Mouse (Mus musculus): ENCODE measurements around the gene Olfr251. TPM values are rescaled to one million over a fixed set of nuclear protein-coding genes. Genes with fewer than 3 reads are reported as not detected.
"Not testable (repeated sequence)": the region's sequence is repeated elsewhere in the genome, so short reads cannot be mapped to it uniquely, and the experiment has no call there.

Gene Olfr251
- not detected in 2 replicates for polyA plus RNA-seq (2015; fragmentation: Nextera tagmentation; extraction: Ambion mirVana)

- Histone ChIP-seq H3K36me3 (ENCODE audit: control insufficient read depth, insufficient read depth) (no peaks in the 10 kb centered on the region), H3K9ac (ENCODE audit: low read depth, low read length) (no peak within 1 kb of the TSS), H3K4me2 (ENCODE audit: low read depth, low read length) (no peak within 1 kb of the TSS), H3K4me3 (ENCODE audit: low read depth, low read length) (no peak within 1 kb of the TSS), H3K9me3 (replicated peaks; ENCODE audit: control insufficient read depth, low read length) (no peaks in the 10 kb centered on the region), H3K4me1 (ENCODE audit: control insufficient read depth, low read depth, low read length) (no peaks in the 10 kb centered on the region), H3K27me3 (ENCODE audit: control insufficient read depth, insufficient read depth, low read depth, low read length) (no peaks in the 10 kb centered on the region), H3K27ac (ENCODE audit: low read length) (no peak within 1 kb of the TSS)
- WGBS (ENCODE audit: insufficient replicate concordance): 36% methylated on average over 2 of the region's 2 CpGs
- ATAC-seq (ENCODE audit: low read depth): no peak
These were observed at the start of gene Olfr251 for GRCm38 (mm10) chr9:38376786-38377185. Olfr251 (plus strand) TSS chr9:38377086.

- no peak within 1 kb of the TSS for H3K9ac ChIP-seq (ENCODE audit: low read depth, low read length)
- H3K4me2 ChIP-seq (ENCODE audit: low read depth, low read length): no peak within 1 kb of the TSS
- H3K4me3 ChIP-seq (ENCODE audit: low read depth, low read length): no peak within 1 kb of the TSS
- H3K27me3 ChIP-seq (ENCODE audit: control insufficient read depth, insufficient read depth, low read depth, low read length): no peaks in the 10 kb centered on the region
- H3K9me3 ChIP-seq (replicated peaks; ENCODE audit: control insufficient read depth, low read length): no peaks in the 10 kb centered on the region
- ATAC-seq (ENCODE audit: low read depth): no peak
- no peak within 1 kb of the TSS for H3K27ac ChIP-seq (ENCODE audit: low read length)
- no peaks in the 10 kb centered on the region for H3K4me1 ChIP-seq (ENCODE audit: control insufficient read depth, low read depth, low read length)
- WGBS (ENCODE audit: insufficient replicate concordance): 47% methylated on average over 3 of the region's 3 CpGs
- H3K36me3 ChIP-seq (ENCODE audit: control insufficient read depth, insufficient read depth): no peaks in the 10 kb centered on the region
These were observed 48.1 kb upstream of the Olfr251 start, which contains the start of gene Olfr25 for GRCm38 (mm10) chr9:38328760-38329159. Olfr25 (plus strand) TSS chr9:38329060.

- H3K4me2 ChIP-seq (ENCODE audit: low read depth, low read length): no peak within 1 kb of the TSS
- no peaks in the 10 kb centered on the region for H3K4me1 ChIP-seq (ENCODE audit: control insufficient read depth, low read depth, low read length)
- no peaks in the 10 kb centered on the region for H3K27me3 ChIP-seq (ENCODE audit: control insufficient read depth, insufficient read depth, low read depth, low read length)
- no peaks in the 10 kb centered on the region for H3K9me3 ChIP-seq (replicated peaks; ENCODE audit: control insufficient read depth, low read length)
- H3K4me3 ChIP-seq (ENCODE audit: low read depth, low read length): no peak within 1 kb of the TSS
- H3K9ac ChIP-seq (ENCODE audit: low read depth, low read length): no peak within 1 kb of the TSS
- no peaks in the 10 kb centered on the region for H3K36me3 ChIP-seq (ENCODE audit: control insufficient read depth, insufficient read depth)
- WGBS (ENCODE audit: insufficient replicate concordance): 87% methylated on average over 4 of the region's 4 CpGs
- no peak within 1 kb of the TSS for H3K27ac ChIP-seq (ENCODE audit: low read length)
- no peak for ATAC-seq (ENCODE audit: low read depth)
These were observed 28.8 kb upstream of the Olfr251 start, which contains the start of gene Olfr898 for GRCm38 (mm10) chr9:38348111-38348510. Olfr898 (plus strand) TSS chr9:38348411.

DNA sequence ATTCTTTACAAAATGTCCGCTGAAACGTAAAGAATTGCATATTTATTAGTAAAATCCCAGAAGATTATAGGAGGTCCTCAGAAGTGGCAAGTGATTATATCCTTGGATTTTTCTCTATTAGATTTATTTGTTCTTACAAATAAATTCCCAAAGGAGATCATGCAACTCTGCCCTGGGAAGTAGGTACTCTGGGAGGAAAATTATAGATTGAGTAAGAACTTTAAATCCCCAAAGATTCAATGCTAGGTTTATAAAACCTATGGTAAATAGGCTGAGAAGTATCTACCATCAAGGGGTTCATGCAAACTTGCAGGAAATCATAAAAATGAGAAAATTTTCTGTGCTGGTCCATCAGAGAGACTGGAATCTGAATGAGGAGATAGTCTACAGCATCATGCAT lies 10.3 kb upstream of the Olfr251 start, which contains the start of gene Olfr250:
TSS of gene Olfr250 (plus strand) at position 301 of the 400 bp plus-strand sequence.
- 80% methylated on average over 2 of the region's 2 CpGs for WGBS (ENCODE audit: insufficient replicate concordance)
- Histone ChIP-seq H3K9me3 (replicated peaks; ENCODE audit: control insufficient read depth, low read length) (no peaks in the 10 kb centered on the region), H3K4me2 (ENCODE audit: low read depth, low read length) (no peak within 1 kb of the TSS)

DNA sequence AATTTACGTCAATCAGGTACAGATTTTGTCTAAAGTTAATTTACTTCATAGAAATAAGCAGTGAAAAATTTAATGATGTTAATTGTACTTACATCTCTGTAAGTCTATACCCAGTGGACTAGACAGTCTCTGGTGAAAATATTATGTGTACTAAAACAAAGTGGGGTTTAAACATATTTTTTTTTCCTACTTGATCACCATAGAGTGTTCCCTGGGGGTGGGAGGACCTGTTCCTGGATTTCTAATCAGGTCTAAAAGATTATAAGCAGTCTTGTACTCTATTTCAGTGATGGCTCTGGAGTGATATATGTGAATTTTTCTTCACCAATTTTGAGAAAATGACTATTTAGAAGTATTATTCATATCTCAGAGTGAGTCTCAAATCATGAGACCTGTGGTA lies 24.5 kb downstream of the Olfr251 start, which contains the start of gene Olfr147:
TSS of gene Olfr147 (plus strand) at position 301 of the 400 bp plus-strand sequence.
- H3K4me3 ChIP-seq (ENCODE audit: low read depth, low read length): no peak within 1 kb of the TSS
- no peaks in the 10 kb centered on the region for H3K36me3 ChIP-seq (ENCODE audit: control insufficient read depth, insufficient read depth)
- H3K9ac ChIP-seq (ENCODE audit: low read depth, low read length): no peak within 1 kb of the TSS
- 56% methylated on average over 1 of the region's 1 CpGs for WGBS (ENCODE audit: insufficient replicate concordance)
- ATAC-seq (ENCODE audit: low read depth): no peak
- no peaks in the 10 kb centered on the region for H3K4me1 ChIP-seq (ENCODE audit: control insufficient read depth, low read depth, low read length)
- no peaks in the 10 kb centered on the region for H3K27me3 ChIP-seq (ENCODE audit: control insufficient read depth, insufficient read depth, low read depth, low read length)
- no peaks in the 10 kb centered on the region for H3K9me3 ChIP-seq (replicated peaks; ENCODE audit: control insufficient read depth, low read length)
- H3K27ac ChIP-seq (ENCODE audit: low read length): no peak within 1 kb of the TSS
- no peak within 1 kb of the TSS for H3K4me2 ChIP-seq (ENCODE audit: low read depth, low read length)

More for the DNA sequence above, 10.3 kb upstream of the Olfr251 start, which contains the start of gene Olfr250:
- no peaks in the 10 kb centered on the region for H3K36me3 ChIP-seq (ENCODE audit: control insufficient read depth, insufficient read depth)
- no peaks in the 10 kb centered on the region for H3K27me3 ChIP-seq (ENCODE audit: control insufficient read depth, insufficient read depth, low read depth, low read length)
- no peak within 1 kb of the TSS for H3K4me3 ChIP-seq (ENCODE audit: low read depth, low read length)
- H3K27ac ChIP-seq (ENCODE audit: low read length): no peak within 1 kb of the TSS
- ATAC-seq (ENCODE audit: low read depth): no peak
- H3K4me1 ChIP-seq (ENCODE audit: control insufficient read depth, low read depth, low read length): no peaks in the 10 kb centered on the region
- H3K9ac ChIP-seq (ENCODE audit: low read depth, low read length): no peak within 1 kb of the TSS

- not testable (repeated sequence) for H3K4me3 ChIP-seq (ENCODE audit: low read depth, low read length); H3K4me2 ChIP-seq (ENCODE audit: low read depth, low read length); ATAC-seq (ENCODE audit: low read depth); H3K4me1 ChIP-seq (ENCODE audit: control insufficient read depth, low read depth, low read length); H3K9ac ChIP-seq (ENCODE audit: low read depth, low read length); H3K9me3 ChIP-seq (replicated peaks; ENCODE audit: control insufficient read depth, low read length); H3K27me3 ChIP-seq (ENCODE audit: control insufficient read depth, insufficient read depth, low read depth, low read length); H3K27ac ChIP-seq (ENCODE audit: low read length); H3K36me3 ChIP-seq (ENCODE audit: control insufficient read depth, insufficient read depth)
- WGBS (ENCODE audit: insufficient replicate concordance): 70% methylated on average over 3 of the region's 3 CpGs
These were observed 30.6 kb downstream of the Olfr251 start for GRCm38 (mm10) chr9:38407502-38407901.

DNA sequence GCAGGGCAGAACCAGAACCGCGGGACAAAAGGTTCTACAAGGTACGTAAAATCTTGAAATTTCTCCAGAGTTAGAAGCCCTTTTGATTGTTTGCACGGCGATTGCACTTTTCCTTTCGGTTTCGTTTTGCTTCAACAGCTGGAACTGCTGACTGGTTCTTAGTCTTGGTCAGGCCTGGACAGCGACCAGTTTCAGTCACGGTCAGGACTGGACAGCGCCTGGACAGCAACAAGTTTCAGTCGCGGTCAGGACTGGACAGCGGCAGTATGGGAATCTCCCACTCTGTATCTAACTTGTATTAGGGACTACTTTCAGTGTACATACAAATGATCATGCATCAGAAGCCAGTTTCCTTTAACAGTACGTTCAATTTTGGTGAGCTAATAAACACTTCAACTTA lies 36.6 kb downstream of the Olfr251 start:
- not testable (repeated sequence) for H3K9me3 ChIP-seq (replicated peaks; ENCODE audit: control insufficient read depth, low read length); H3K36me3 ChIP-seq (ENCODE audit: control insufficient read depth, insufficient read depth); H3K9ac ChIP-seq (ENCODE audit: low read depth, low read length); H3K4me1 ChIP-seq (ENCODE audit: control insufficient read depth, low read depth, low read length); ATAC-seq (ENCODE audit: low read depth); H3K27ac ChIP-seq (ENCODE audit: low read length); H3K4me3 ChIP-seq (ENCODE audit: low read depth, low read length); H3K27me3 ChIP-seq (ENCODE audit: control insufficient read depth, insufficient read depth, low read depth, low read length); H3K4me2 ChIP-seq (ENCODE audit: low read depth, low read length)
- 81% methylated on average over 14 of the region's 14 CpGs for WGBS (ENCODE audit: insufficient replicate concordance)

DNA sequence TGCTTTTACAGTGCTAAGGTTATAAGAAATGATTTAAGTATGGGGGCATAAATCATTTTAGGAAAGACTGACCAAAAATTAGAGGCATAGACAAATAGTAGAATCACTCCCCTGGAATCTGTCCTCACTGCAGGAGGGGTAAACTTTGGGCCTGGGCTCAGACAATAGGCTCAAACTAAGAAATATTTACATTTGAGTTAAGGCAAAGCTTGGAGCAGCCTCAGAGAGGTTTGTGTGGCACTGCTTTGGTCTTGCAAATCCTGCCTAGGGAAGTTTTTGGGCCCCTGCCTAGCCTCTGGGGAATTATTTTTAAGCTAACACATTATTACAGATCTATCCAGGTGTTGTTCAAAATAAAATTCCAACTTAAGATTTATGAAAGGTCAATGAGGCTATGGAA lies 46.9 kb downstream of the Olfr251 start:
- ATAC-seq (ENCODE audit: low read depth): no peak
- Histone ChIP-seq H3K4me1 (ENCODE audit: control insufficient read depth, low read depth, low read length) (no peaks in the 10 kb centered on the region), H3K27ac (ENCODE audit: low read length) (no peak overlapping the region), H3K9me3 (replicated peaks; ENCODE audit: control insufficient read depth, low read length) (no peaks in the 10 kb centered on the region), H3K9ac (ENCODE audit: low read depth, low read length) (no peak overlapping the region), H3K36me3 (ENCODE audit: control insufficient read depth, insufficient read depth) (no peaks in the 10 kb centered on the region), H3K4me2 (ENCODE audit: low read depth, low read length) (no peak overlapping the region), H3K27me3 (ENCODE audit: control insufficient read depth, insufficient read depth, low read depth, low read length) (no peaks in the 10 kb centered on the region), H3K4me3 (ENCODE audit: low read depth, low read length) (no peak overlapping the region)

DNA sequence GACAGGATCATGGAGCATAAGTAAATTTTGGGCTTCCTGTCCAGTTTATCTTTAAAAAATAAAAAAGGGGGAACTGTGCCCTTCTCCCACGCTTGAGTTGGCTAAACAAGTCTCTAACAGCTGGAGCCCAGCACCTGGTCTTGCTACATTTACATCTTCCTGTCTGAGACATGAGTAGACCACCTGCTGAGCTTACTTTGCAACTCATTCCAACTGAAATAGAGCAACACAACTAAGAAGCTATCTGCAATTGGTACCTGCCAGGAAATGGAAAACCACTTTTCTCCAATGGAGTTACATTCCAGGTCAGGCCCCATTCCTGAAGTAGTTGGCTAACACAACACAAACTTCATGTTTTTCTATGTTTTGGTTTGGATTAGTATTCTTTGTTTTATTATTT lies 50.1 kb downstream of the Olfr251 start:
- no peak for ATAC-seq (ENCODE audit: low read depth)
- no peaks in the 10 kb centered on the region for H3K27me3 ChIP-seq (ENCODE audit: control insufficient read depth, insufficient read depth, low read depth, low read length)
- 26% methylated on average over 1 of the region's 1 CpGs for WGBS (ENCODE audit: insufficient replicate concordance)

More for the DNA sequence above, 50.1 kb downstream of the Olfr251 start:
- Histone ChIP-seq H3K9ac (ENCODE audit: low read depth, low read length) (no peak overlapping the region), H3K9me3 (replicated peaks; ENCODE audit: control insufficient read depth, low read length) (no peaks in the 10 kb centered on the region), H3K36me3 (ENCODE audit: control insufficient read depth, insufficient read depth) (no peaks in the 10 kb centered on the region), H3K27ac (ENCODE audit: low read length) (no peak overlapping the region), H3K4me3 (ENCODE audit: low read depth, low read length) (no peak overlapping the region), H3K4me2 (ENCODE audit: low read depth, low read length) (no peak overlapping the region), H3K4me1 (ENCODE audit: control insufficient read depth, low read depth, low read length) (no peaks in the 10 kb centered on the region)
